Mouse (Mus musculus): ENCODE measurements around the gene Gm47791.

DNA sequence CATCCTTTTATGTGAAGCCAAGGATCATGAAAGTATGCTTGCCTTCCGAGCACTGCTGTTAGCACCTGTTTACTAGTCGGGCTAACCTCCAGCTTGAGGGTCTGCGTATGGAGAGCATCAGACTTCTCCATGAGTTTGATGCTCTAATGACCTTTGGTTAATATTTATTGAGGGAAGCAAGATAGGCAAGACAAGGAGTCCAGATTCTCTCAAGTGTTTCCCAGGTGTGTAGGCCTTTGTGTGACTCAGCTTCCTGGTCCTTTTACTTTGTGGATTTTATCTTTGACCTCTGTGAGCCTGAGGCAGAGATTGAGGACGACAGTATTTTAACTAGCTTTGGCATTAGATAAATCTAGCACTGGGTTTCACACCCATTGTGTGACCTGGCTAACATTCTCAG lies 4.4 kb downstream of the Gm47791 start:
- TF ChIP-seq POLR2A (IDR thresholded peaks at IDR 0.05; ENCODE audit: insufficient read depth, low read length) (no peak), CTCF (IDR thresholded peaks at IDR 0.05; ENCODE audit: low read depth, low read length) (no peak), EP300 (IDR thresholded peaks at IDR 0.05; ENCODE audit: insufficient read depth, low read depth, low read length) (no peak)
